12 mouse cellular contexts compared by ENCODE assay signal in the genomic region with DNA sequence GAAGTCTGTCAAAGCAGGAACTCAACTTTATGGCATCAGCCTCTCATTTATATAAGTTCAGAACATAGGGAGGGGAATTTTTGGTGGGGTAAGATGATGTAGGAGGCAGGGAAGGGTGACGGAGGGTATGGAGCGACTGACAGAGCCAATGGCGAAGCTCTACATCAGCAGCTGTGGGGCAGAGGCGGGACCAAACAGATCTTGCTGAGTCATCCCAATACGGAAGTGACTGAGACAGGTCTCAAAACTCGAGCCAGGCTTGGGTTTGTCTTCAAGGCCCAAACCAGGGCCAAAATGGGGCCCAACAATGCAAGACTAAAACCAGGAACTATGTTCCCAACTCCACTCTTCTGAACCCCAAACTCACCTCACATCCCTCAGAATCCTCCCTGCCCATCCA. TPM values are rescaled to one million over a fixed set of nuclear protein-coding genes. Genes with fewer than 3 reads are reported as not detected.
"Had no signal": no experiment of that assay in that cellular context is flagged by ENCODE, and none has a peak within 500 bp of the region (broad histone marks: within the 10 kb centered on the region; RNA-seq: fewer than 3 reads in every experiment).

No protein-coding gene starts in this region.

RNA-seq across cellular contexts. Expression of a gene that starts 30.2 kb away (rescaled TPM):
- total RNA-seq: liver, adult 2 months; megakaryocyte progenitor cell, adult 5-6 weeks; megakaryocyte, adult 5-6 weeks; megakaryocyte-erythroid progenitor cell, adult 5-6 weeks; monocyte, adult 5-6 weeks had no signal
- polyA plus RNA-seq: limb, embryonic 10.5 days; liver, adult 2 months; liver, embryonic 15.5 days; liver, postnatal 0 days; lung, adult 2 months; lung, postnatal 0 days; macrophage; myocyte had no signal
